Mouse (Mus musculus) testis, adult 2 months (tissue): ENCODE measurements around the gene Erg.

ENCODE experiments used
- CTCF ChIP-seq: fragments of 200-500 bp; IDR thresholded peaks from 2 replicates; pipeline ENCODE4 v1.5.1; 2012; ENCODE audit warnings: low read depth, mild to moderate bottlenecking, inconsistent platforms, low read length, moderate library complexity; ENCODE audit not compliant: control insufficient read depth, insufficient read depth, insufficient replicate concordance
- POLR2A ChIP-seq: fragments of 200-500 bp; IDR thresholded peaks from 2 replicates; pipeline ENCODE4 v1.6.1; 2012; ENCODE audit warnings: low read depth, mild to moderate bottlenecking, inconsistent platforms, low read length, moderate library complexity; ENCODE audit not compliant: control insufficient read depth

- TF ChIP-seq POLR2A: no peak
- TF ChIP-seq CTCF: no peak
Measured at GRCm38 (mm10) chr16:95448643-95449360, 137.6 kb downstream of the Erg start.
